ENCODE assay signal across 8 mouse cellular contexts in the genomic region with DNA sequence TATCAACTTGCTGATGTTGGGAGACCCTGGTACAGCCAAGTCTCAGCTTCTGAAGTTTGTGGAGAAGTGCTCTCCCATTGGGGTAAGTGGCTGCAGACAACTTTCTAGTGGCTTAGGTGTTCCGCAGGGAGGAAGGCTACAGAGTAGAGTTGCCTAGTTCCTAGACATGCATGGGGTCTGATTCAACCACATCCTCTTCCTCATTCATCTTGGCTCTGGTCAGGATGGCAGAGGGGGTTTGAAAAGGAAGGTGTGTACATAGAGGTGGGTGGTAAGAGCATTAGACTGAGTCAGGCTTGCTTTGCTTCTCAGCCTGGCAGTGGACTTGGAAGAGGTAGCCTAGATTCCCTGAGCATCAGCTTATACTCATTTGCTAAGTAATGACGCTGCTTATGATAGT.
"Had no signal": no experiment of that assay in that cellular context is flagged by ENCODE, and none has a peak within 500 bp of the region (broad histone marks: within the 10 kb centered on the region; RNA-seq: fewer than 3 reads in every experiment).

No protein-coding gene starts in this region.

- ATAC-seq: lung, postnatal 0 days; midbrain, embryonic 13.5 days; midbrain, embryonic 15.5 days had no signal

- DNase-seq: lung, adult 2 months; lung, postnatal 14 days; right cerebral cortex, postnatal 14 days; thymus, adult 2 months; thymus, postnatal 36 days had no signal
